Mouse (Mus musculus): ENCODE measurements around the gene Gm10961. TPM values are rescaled to one million over a fixed set of nuclear protein-coding genes. Genes with fewer than 3 reads are reported as not detected.

Gene Gm10961
- polyA plus RNA-seq (2014; fragmentation: Illumina TruSeq; extraction: RNeasy Lipid Tissue Mini Kit (QIAGEN cat#74804); ENCODE audit: low read depth, low replicate concordance): not detected

GRCm38 (mm10) chr3:107630682-107631522 is at the start of gene Gm10961:
Gene Gm10961 (plus strand): TSS chr3:107631322.

GRCm38 (mm10) chr3:107594662-107595263 is 36.4 kb upstream of the Gm10961 start, which contains the start of gene Alx3:
Gene Alx3 (plus strand): TSS chr3:107595031.

GRCm38 (mm10) chr3:107631523-107631958 is 419 bp downstream of the Gm10961 start, which contains the start of gene Strip1:
Gene Strip1 (minus strand): TSS chr3:107631694.

Other genes with a start within 250 kb of the Gm10961 start
- 0.16 TPM for gene Kcnc4, start 171.8 kb upstream of the Gm10961 start, polyA plus RNA-seq (2014; fragmentation: Illumina TruSeq; extraction: RNeasy Lipid Tissue Mini Kit (QIAGEN cat#74804); ENCODE audit: low read depth, low replicate concordance)
- gene Slc6a17, start 113.3 kb upstream of the Gm10961 start, polyA plus RNA-seq (2014; fragmentation: Illumina TruSeq; extraction: RNeasy Lipid Tissue Mini Kit (QIAGEN cat#74804); ENCODE audit: low read depth, low replicate concordance): 3.7 TPM
- gene Ubl4b, start 76.2 kb upstream of the Gm10961 start, polyA plus RNA-seq (2014; fragmentation: Illumina TruSeq; extraction: RNeasy Lipid Tissue Mini Kit (QIAGEN cat#74804); ENCODE audit: low read depth, low replicate concordance): not detected
- gene Alx3, start 36.3 kb upstream of the Gm10961 start, polyA plus RNA-seq (2014; fragmentation: Illumina TruSeq; extraction: RNeasy Lipid Tissue Mini Kit (QIAGEN cat#74804); ENCODE audit: low read depth, low replicate concordance): not detected
- gene Strip1, start 372 bp downstream of the Gm10961 start, polyA plus RNA-seq (2014; fragmentation: Illumina TruSeq; extraction: RNeasy Lipid Tissue Mini Kit (QIAGEN cat#74804); ENCODE audit: low read depth, low replicate concordance): 6.3 TPM
- gene Ahcyl1, start 65.2 kb downstream of the Gm10961 start, polyA plus RNA-seq (2014; fragmentation: Illumina TruSeq; extraction: RNeasy Lipid Tissue Mini Kit (QIAGEN cat#74804); ENCODE audit: low read depth, low replicate concordance): 245 TPM
- gene Csf1, start 129.1 kb downstream of the Gm10961 start, polyA plus RNA-seq (2014; fragmentation: Illumina TruSeq; extraction: RNeasy Lipid Tissue Mini Kit (QIAGEN cat#74804); ENCODE audit: low read depth, low replicate concordance): 12.6 TPM
- gene Eps8l3, start 245.9 kb downstream of the Gm10961 start, polyA plus RNA-seq (2014; fragmentation: Illumina TruSeq; extraction: RNeasy Lipid Tissue Mini Kit (QIAGEN cat#74804); ENCODE audit: low read depth, low replicate concordance): 71.9 TPM

Data from sigmoid colon, adult 10 weeks (tissue).